Mouse (Mus musculus): ENCODE results near the gene Uevld. TPM values are rescaled to one million over a fixed set of nuclear protein-coding genes. Genes with fewer than 3 reads are reported as not detected.

Gene Uevld
- total RNA-seq, 2 experiments from 2014 or later = 5.9 to 16.7 TPM

DNA sequence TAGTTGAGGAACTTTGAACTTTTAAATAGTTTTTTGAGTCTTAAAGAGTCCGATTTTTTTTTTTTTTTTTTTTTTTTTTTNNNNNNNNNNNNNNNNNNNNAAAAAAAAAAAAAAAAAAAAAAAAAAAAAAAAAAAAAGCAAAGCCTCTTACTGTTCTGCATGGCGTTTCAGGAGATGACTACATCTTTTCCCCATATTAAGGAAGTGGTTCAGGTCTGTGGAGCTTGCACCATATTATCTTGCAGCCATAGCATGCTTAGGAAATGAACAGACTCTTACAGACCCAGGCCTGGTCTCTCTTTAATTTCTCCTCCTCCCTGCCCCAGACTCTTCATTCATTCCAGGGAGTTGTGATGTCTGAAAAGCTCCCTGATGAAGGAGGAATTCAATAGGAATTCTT lies 77.3 kb downstream of the Uevld start:
- ATAC-seq (replicated peaks; ENCODE audit: low FRiP score, poor library complexity, severe bottlenecking) = no peak

DNA sequence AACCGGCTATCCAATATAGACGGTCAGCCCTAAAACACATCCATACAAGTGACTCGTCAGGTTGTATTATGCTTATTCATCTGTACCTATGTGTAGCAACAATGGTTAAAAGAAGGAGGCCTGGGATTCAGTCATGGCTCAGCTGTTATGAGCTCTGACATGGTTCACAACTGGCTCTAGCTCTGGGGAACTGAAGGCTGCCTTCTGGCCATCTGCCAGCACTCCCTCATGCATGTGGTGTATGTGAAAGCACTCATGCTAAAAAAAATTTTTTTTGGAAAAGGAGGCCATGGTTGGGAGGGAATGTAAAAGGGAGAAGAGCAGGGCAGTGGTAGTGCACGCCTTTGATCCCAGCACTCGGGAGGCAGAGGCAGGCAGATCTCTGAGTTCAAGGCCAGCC lies 78.5 kb downstream of the Uevld start:
- ATAC-seq (replicated peaks; ENCODE audit: low FRiP score, poor library complexity, severe bottlenecking) = no peak

DNA sequence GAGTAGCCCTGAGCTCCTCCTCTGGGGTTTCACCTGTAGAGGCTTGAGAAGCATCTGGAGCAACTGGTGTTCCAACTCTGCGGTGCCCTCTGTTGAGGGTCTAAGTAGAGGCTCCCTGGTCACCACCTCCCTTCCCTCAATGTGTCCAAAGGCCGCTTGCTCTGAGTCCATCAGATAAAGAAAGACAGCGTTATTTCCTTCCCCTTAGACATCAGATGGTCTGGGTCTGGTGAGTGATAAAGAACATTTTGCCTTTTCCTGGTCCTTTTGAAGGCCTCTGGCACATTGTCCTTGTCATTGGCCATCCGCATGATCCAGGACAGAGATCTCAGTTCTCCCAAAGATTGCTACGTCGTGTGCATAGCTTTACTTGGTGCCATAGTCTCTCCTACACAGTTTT lies 81.1 kb downstream of the Uevld start:
- no peak for ATAC-seq (replicated peaks; ENCODE audit: low FRiP score, poor library complexity, severe bottlenecking)

DNA sequence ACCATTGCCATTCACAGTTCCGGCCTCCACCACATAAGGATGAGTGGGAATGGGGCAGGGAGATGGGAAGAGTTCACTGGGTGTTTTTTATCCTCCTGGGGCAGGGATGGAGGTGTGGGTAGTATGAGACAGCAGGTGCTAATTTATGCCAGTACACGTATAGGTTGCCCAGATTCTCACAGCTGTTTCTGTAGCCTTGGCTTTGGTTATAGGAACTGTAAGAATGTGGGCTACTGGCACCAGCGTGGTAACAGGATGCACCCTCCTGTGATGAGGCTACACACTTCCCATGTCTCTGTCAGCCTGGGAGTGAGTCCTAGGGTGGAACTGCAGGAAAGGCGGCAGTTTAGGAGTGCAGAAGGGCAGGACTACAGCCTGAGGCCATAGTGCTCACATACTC lies 81.5 kb downstream of the Uevld start:
- ATAC-seq (replicated peaks; ENCODE audit: low FRiP score, poor library complexity, severe bottlenecking) = no peak

Other genes starting within 250 kb of the Uevld start
- gene Saal1, start 247.8 kb downstream of the Uevld start, total RNA-seq (2015; ENCODE audit: low replicate concordance) = 0.38 and 4.2 TPM in 2 replicates
- gene Saal1, start 247.8 kb downstream of the Uevld start, total RNA-seq (2017; ENCODE audit: low replicate concordance) = 3.3 and 3.9 TPM in 2 replicates
- gene Saa3, start 242.8 kb downstream of the Uevld start, total RNA-seq (2015; ENCODE audit: low replicate concordance) = 9.6 TPM in 1 of 2 replicates, not detected in the other
- not detected in 2 replicates for gene Saa3, start 242.8 kb downstream of the Uevld start, total RNA-seq (2017; ENCODE audit: low replicate concordance)
- not detected in 2 replicates for gene Saa4, start 225.9 kb downstream of the Uevld start, total RNA-seq (2015; ENCODE audit: low replicate concordance)
- gene Saa4, start 225.9 kb downstream of the Uevld start, total RNA-seq (2017; ENCODE audit: low replicate concordance) = not detected in 2 replicates
- gene Saa1, start 215.5 kb downstream of the Uevld start, total RNA-seq (2015; ENCODE audit: low replicate concordance) = not detected in 2 replicates
- gene Saa1, start 215.5 kb downstream of the Uevld start, total RNA-seq (2017; ENCODE audit: low replicate concordance) = not detected in 2 replicates
- gene Saa2, start 206.7 kb downstream of the Uevld start, total RNA-seq (2015; ENCODE audit: low replicate concordance) = not detected in 2 replicates
- not detected in 2 replicates for gene Saa2, start 206.7 kb downstream of the Uevld start, total RNA-seq (2017; ENCODE audit: low replicate concordance)
- 13.0 and 16.5 TPM in 2 replicates for gene Hps5, start 162.5 kb downstream of the Uevld start, total RNA-seq (2015; ENCODE audit: low replicate concordance)
- gene Hps5, start 162.5 kb downstream of the Uevld start, total RNA-seq (2017; ENCODE audit: low replicate concordance) = 4.7 and 10.7 TPM in 2 replicates
- gene Gtf2h1, start 162.4 kb downstream of the Uevld start, total RNA-seq (2015; ENCODE audit: low replicate concordance) = 11.3 and 21.3 TPM in 2 replicates
- 15.8 and 19.5 TPM in 2 replicates for gene Gtf2h1, start 162.4 kb downstream of the Uevld start, total RNA-seq (2017; ENCODE audit: low replicate concordance)
- gene Ldha, start 117.1 kb downstream of the Uevld start, total RNA-seq (2015; ENCODE audit: low replicate concordance) = 108 and 109 TPM in 2 replicates
- gene Ldha, start 117.1 kb downstream of the Uevld start, total RNA-seq (2017; ENCODE audit: low replicate concordance) = 53.0 and 92.1 TPM in 2 replicates
- gene Ldhc, start 97.3 kb downstream of the Uevld start, total RNA-seq (2015; ENCODE audit: low replicate concordance) = 3.8 TPM in 1 of 2 replicates, not detected in the other
- 0.56 TPM in 1 of 2 replicates, not detected in the other for gene Ldhc, start 97.3 kb downstream of the Uevld start, total RNA-seq (2017; ENCODE audit: low replicate concordance)
- gene Tsg101, start 38.6 kb downstream of the Uevld start, total RNA-seq (2015; ENCODE audit: low replicate concordance) = 36.6 and 56.5 TPM in 2 replicates
- 19.3 and 26.5 TPM in 2 replicates for gene Tsg101, start 38.6 kb downstream of the Uevld start, total RNA-seq (2017; ENCODE audit: low replicate concordance)
- not detected in 2 replicates for gene Gm9999, start 25.1 kb upstream of the Uevld start, total RNA-seq (2015; ENCODE audit: low replicate concordance)
- gene Gm9999, start 25.1 kb upstream of the Uevld start, total RNA-seq (2017; ENCODE audit: low replicate concordance) = not detected in 2 replicates
- gene Spty2d1, start 49.9 kb upstream of the Uevld start, total RNA-seq (2015; ENCODE audit: low replicate concordance) = 11.9 and 17.3 TPM in 2 replicates
- 13.6 and 20.6 TPM in 2 replicates for gene Spty2d1, start 49.9 kb upstream of the Uevld start, total RNA-seq (2017; ENCODE audit: low replicate concordance)
- gene Tmem86a, start 92.1 kb upstream of the Uevld start, total RNA-seq (2015; ENCODE audit: low replicate concordance) = 3.3 and 10.0 TPM in 2 replicates
- 2.9 and 3.5 TPM in 2 replicates for gene Tmem86a, start 92.1 kb upstream of the Uevld start, total RNA-seq (2017; ENCODE audit: low replicate concordance)
- not detected in 2 replicates for gene Ptpn5, start 175.2 kb upstream of the Uevld start, total RNA-seq (2015; ENCODE audit: low replicate concordance)
- gene Ptpn5, start 175.2 kb upstream of the Uevld start, total RNA-seq (2017; ENCODE audit: low replicate concordance) = not detected in 2 replicates
- gene Mrgpra6, start 246.4 kb upstream of the Uevld start, total RNA-seq (2015; ENCODE audit: low replicate concordance) = not detected in 2 replicates
- gene Mrgpra6, start 246.4 kb upstream of the Uevld start, total RNA-seq (2017; ENCODE audit: low replicate concordance) = not detected in 2 replicates